Mouse (Mus musculus) ES-Bruce4 (cell line): Measurements from ENCODE around the gene Ociad2. TPM values are rescaled to one million over a fixed set of nuclear protein-coding genes. Genes with fewer than 3 reads are reported as not detected.

Experiments
- H3K27ac ChIP-seq: 2 replicates; pipeline ENCODE4 v1.5.1; 2012; ENCODE audit warnings: low read length, inconsistent platforms; ENCODE audit not compliant: insufficient read depth
- H3K27me3 ChIP-seq: 2 replicates; pipeline ENCODE4 v1.6.1; 2012; ENCODE audit warnings: mild to moderate bottlenecking, low read length, inconsistent platforms; ENCODE audit not compliant: control insufficient read depth, poor library complexity, insufficient read depth, severe bottlenecking
- H3K36me3 ChIP-seq: 2 replicates; pipeline ENCODE4 v1.6.1; 2012; ENCODE audit warnings: inconsistent platforms, mild to moderate bottlenecking, low read length, moderate library complexity; ENCODE audit not compliant: control insufficient read depth, poor library complexity, insufficient read depth, severe bottlenecking
- H3K4me1 ChIP-seq: one replicate; pipeline ENCODE4 v1.8.1; 2011; ENCODE audit warnings: low read length; ENCODE audit not compliant: control insufficient read depth, insufficient read depth
- H3K4me3 ChIP-seq: 2 replicates; pipeline ENCODE4 v1.5.1; 2011; ENCODE audit warnings: low read depth, mild to moderate bottlenecking, low read length
- H3K9ac ChIP-seq: 2 replicates; pipeline ENCODE4 v1.6.1; 2012; ENCODE audit warnings: low read depth, mild to moderate bottlenecking, inconsistent platforms; ENCODE audit not compliant: poor library complexity, severe bottlenecking
- H3K9me3 ChIP-seq: replicated peaks from 2 replicates; pipeline ENCODE4 v1.6.1; 2012; ENCODE audit warnings: mild to moderate bottlenecking, low read length, inconsistent platforms; ENCODE audit not compliant: control insufficient read depth, poor library complexity, insufficient read depth, severe bottlenecking
- CTCF ChIP-seq: IDR thresholded peaks from one replicate; pipeline ENCODE4 v1.8.1; 2011; ENCODE audit warnings: low read depth, low read length
- EP300 ChIP-seq: IDR thresholded peaks from 2 replicates; pipeline ENCODE4 v1.6.1; 2011; ENCODE audit warnings: low read depth, low read length; ENCODE audit not compliant: insufficient read depth
- POLR2A ChIP-seq: IDR thresholded peaks from one replicate; pipeline ENCODE4 v1.8.1; 2011; ENCODE audit warnings: low read length; ENCODE audit not compliant: insufficient read depth
- polyA plus RNA-seq: library from polyadenylated mRNA; stranded (reverse); fragments of >200 nt; gene quantifications from 2 replicates; pipeline ENCODE4 v1.2.4, GENCODE M21; 2011; ENCODE audit warnings: low read depth; ENCODE audit not compliant: missing spikeins, insufficient read depth, insufficient read length

The Ociad2 gene
- polyA plus RNA-seq, 1 experiment, result 4.9 TPM

GRCm38 (mm10) chr5:73307297-73307696 is 33.5 kb downstream of the Ociad2 start:
- TF ChIP-seq POLR2A (no peak), EP300 (no peak), CTCF (no peak)
- H3K36me3 ChIP-seq, result peaks cover 73% of the 10 kb centered on the region
- H3K27ac ChIP-seq, result no peak overlapping the region

GRCm38 (mm10) chr5:73306486-73306885 is 34.3 kb downstream of the Ociad2 start:
- H3K36me3 ChIP-seq, result peaks cover 75% of the 10 kb centered on the region
- H3K4me3 ChIP-seq, result no peak overlapping the region

More at GRCm38 (mm10) chr5:73307297-73307696, 33.5 kb downstream of the Ociad2 start:
- no peak overlapping the region for H3K4me3 ChIP-seq
- H3K9ac ChIP-seq, result no peak overlapping the region
- H3K4me1 ChIP-seq, result no peaks in the 10 kb centered on the region
- no peaks in the 10 kb centered on the region for H3K27me3 ChIP-seq
- H3K9me3 ChIP-seq, result no peaks in the 10 kb centered on the region

GRCm38 (mm10) chr5:73304507-73304906 is 36.3 kb downstream of the Ociad2 start:
- no peak overlapping the region for H3K4me3 ChIP-seq
- no peaks in the 10 kb centered on the region for H3K9me3 ChIP-seq
- H3K36me3 ChIP-seq, result peaks cover 76% of the 10 kb centered on the region
- no peak overlapping the region for H3K27ac ChIP-seq
- H3K27me3 ChIP-seq, result no peaks in the 10 kb centered on the region
- no peak overlapping the region for H3K9ac ChIP-seq
- no peak for TF ChIP-seq CTCF
- TF ChIP-seq POLR2A, result no peak
- no peak for TF ChIP-seq EP300
- H3K4me1 ChIP-seq, result no peaks in the 10 kb centered on the region

More at GRCm38 (mm10) chr5:73306486-73306885, 34.3 kb downstream of the Ociad2 start:
- no peaks in the 10 kb centered on the region for H3K9me3 ChIP-seq
- H3K27ac ChIP-seq, result no peak overlapping the region
- H3K27me3 ChIP-seq, result no peaks in the 10 kb centered on the region
- TF ChIP-seq CTCF (no peak), POLR2A (no peak), EP300 (no peak)
- H3K9ac ChIP-seq, result no peak overlapping the region
- no peaks in the 10 kb centered on the region for H3K4me1 ChIP-seq

GRCm38 (mm10) chr5:73301601-73302307 is 39.1 kb downstream of the Ociad2 start:
- Histone ChIP-seq H3K36me3 (peaks cover 58% of the 10 kb centered on the region), H3K9ac (no peak overlapping the region), H3K9me3 (no peaks in the 10 kb centered on the region), H3K27me3 (no peaks in the 10 kb centered on the region), H3K27ac (no peak overlapping the region), H3K4me1 (no peaks in the 10 kb centered on the region), H3K4me3 (no peak overlapping the region)
- TF ChIP-seq CTCF (no peak), EP300 (no peak), POLR2A (no peak)

- TF ChIP-seq POLR2A (no peak), CTCF (no peak), EP300 (no peak)
- no peaks in the 10 kb centered on the region for H3K9me3 ChIP-seq
- H3K27me3 ChIP-seq, result no peaks in the 10 kb centered on the region
- H3K9ac ChIP-seq, result no peak overlapping the region
- no peaks in the 10 kb centered on the region for H3K4me1 ChIP-seq
- H3K27ac ChIP-seq, result no peak overlapping the region
- peaks cover 31% of the 10 kb centered on the region for H3K36me3 ChIP-seq
- no peak overlapping the region for H3K4me3 ChIP-seq
Measured at GRCm38 (mm10) chr5:73295916-73296315, 44.9 kb downstream of the Ociad2 start.

GRCm38 (mm10) chr5:73295016-73295415 is 45.8 kb downstream of the Ociad2 start:
- no peak overlapping the region for H3K27ac ChIP-seq
- no peak overlapping the region for H3K9ac ChIP-seq
- H3K4me3 ChIP-seq, result no peak overlapping the region
- peaks cover 23% of the 10 kb centered on the region for H3K36me3 ChIP-seq
- no peak for TF ChIP-seq POLR2A
- no peak for TF ChIP-seq EP300
- TF ChIP-seq CTCF, result no peak
- H3K9me3 ChIP-seq, result no peaks in the 10 kb centered on the region
- no peaks in the 10 kb centered on the region for H3K27me3 ChIP-seq
- no peaks in the 10 kb centered on the region for H3K4me1 ChIP-seq
